Mouse (Mus musculus) erythroblast, embryonic 14.5 days (primary cell): ENCODE results near the gene Josd2.

Source experiments
- GATA1 ChIP-seq: IDR thresholded peaks from 2 replicates; pipeline ENCODE4 v1.6.1; 2012; ENCODE audit warnings: low read length, inconsistent platforms, mixed read lengths
- TAL1 ChIP-seq: IDR thresholded peaks from 3 replicates; pipeline ENCODE4 v1.6.1; 2012; ENCODE audit warnings: low read length, inconsistent platforms, mixed read lengths

- TF ChIP-seq GATA1 (no peak), TAL1 (no peak)
Observed at GRCm38 (mm10) chr7:44460067-44460466, 7.7 kb upstream of the Josd2 start.
